ENCODE assay signal across 16 mouse cellular contexts in genomic region chr11:11853731-11854461, GRCm38 (mm10). TPM values are rescaled to one million over a fixed set of nuclear protein-coding genes. Genes with fewer than 3 reads are reported as not detected.
DNase-seq lines count a peak whose midpoint lies in the region; ATAC-seq and TF ChIP-seq lines count a peak whose summit lies in the region.
"Had no signal": no experiment of that assay in that cellular context is flagged by ENCODE, and none has a peak within 500 bp of the region (broad histone marks: within the 10 kb centered on the region; RNA-seq: fewer than 3 reads in every experiment).

No protein-coding gene starts in this region.

- no peaks in the 10 kb centered on the region for H3K9me3 ChIP-seq in kidney, embryonic 15.5 days (replicated peaks)
- peaks cover 4% of the 10 kb centered on the region; the same call in 1 of the 2 replicates for H3K9me3 ChIP-seq in embryonic facial prominence, embryonic 10.5 days
- no peaks in the 10 kb centered on the region for H3K9me3 ChIP-seq in limb, embryonic 14.5 days (ENCODE audit: control insufficient read depth, low read length)
- H3K9me3 ChIP-seq: midbrain, embryonic 13.5 days had no signal

- no peak for TF ChIP-seq CTCF in gastrocnemius, adult 2 months (IDR thresholded peaks at IDR 0.05)

- no peaks in the 10 kb centered on the region for H3K27me3 ChIP-seq in kidney, embryonic 15.5 days
- no peaks in the 10 kb centered on the region for H3K27me3 ChIP-seq in embryonic facial prominence, embryonic 10.5 days (replicated peaks; ENCODE audit: low read depth, poor library complexity, severe bottlenecking)
- H3K27me3 ChIP-seq in limb, embryonic 14.5 days (ENCODE audit: control insufficient read depth, insufficient read depth, low read length) = no peaks in the 10 kb centered on the region
- H3K27me3 ChIP-seq: midbrain, embryonic 13.5 days; Patski had no signal

- H3K9ac ChIP-seq in kidney, embryonic 15.5 days = no peak overlapping the region
- H3K9ac ChIP-seq in limb, embryonic 14.5 days (ENCODE audit: low read depth, low read length, severe bottlenecking) = no peak overlapping the region
- H3K9ac ChIP-seq: midbrain, embryonic 13.5 days had no signal

- H3K4me2 ChIP-seq in kidney, embryonic 15.5 days = no peak overlapping the region
- no peak overlapping the region for H3K4me2 ChIP-seq in limb, embryonic 14.5 days (replicated peaks; ENCODE audit: low read depth, low read length, severe bottlenecking)
- H3K4me2 ChIP-seq: midbrain, embryonic 13.5 days had no signal

- WGBS in kidney, embryonic 15.5 days = 30% methylated on average over 4 of the region's 4 CpGs
- 58% methylated on average over 4 of the region's 4 CpGs for WGBS in embryonic facial prominence, embryonic 10.5 days
- 36% methylated on average over 4 of the region's 4 CpGs for WGBS in limb, embryonic 14.5 days

- no peak for TF ChIP-seq POLR2A in limb, embryonic 14.5 days (IDR thresholded peaks at IDR 0.05; ENCODE audit: borderline replicate concordance, extremely low read depth, insufficient read depth, insufficient read length)

- H3K4me3 ChIP-seq in gastrocnemius, adult 2 months = no peak overlapping the region
- no peak overlapping the region for H3K4me3 ChIP-seq in kidney, embryonic 15.5 days (replicated peaks)
- H3K4me3 ChIP-seq in embryonic facial prominence, embryonic 10.5 days = no peak overlapping the region
- no peak overlapping the region for H3K4me3 ChIP-seq in limb, embryonic 14.5 days (replicated peaks; ENCODE audit: low read length)
- H3K4me3 ChIP-seq: left cerebral cortex, adult 2 months; midbrain, embryonic 13.5 days had no signal

- 0 out of 2 replicates have a peak, but pooled peaks have one; percentile 36 for ATAC-seq in kidney, embryonic 15.5 days (replicated peaks; ENCODE audit: low FRiP score)
- no peak for ATAC-seq in limb, embryonic 14.5 days (ENCODE audit: low FRiP score, low read depth)
- ATAC-seq: Patski had no signal

- H3K27ac ChIP-seq in gastrocnemius, adult 2 months = peak overlapping the region; percentile 91
- H3K27ac ChIP-seq in kidney, embryonic 15.5 days = peak overlapping the region; percentile 83
- H3K27ac ChIP-seq in embryonic facial prominence, embryonic 10.5 days (replicated peaks) = peak overlapping the region; percentile 87
- peak overlapping the region; percentile 59 for H3K27ac ChIP-seq in limb, embryonic 14.5 days (replicated peaks; ENCODE audit: low read depth, low read length)
- H3K27ac ChIP-seq: left cerebral cortex, adult 2 months; midbrain, embryonic 13.5 days had no signal

- no peak for DNase-seq in gastrocnemius, adult 2 months
- no peak for DNase-seq in gastrocnemius, postnatal 25 days
- DNase-seq in kidney, postnatal 4 days = no peak
- no peak for DNase-seq in embryonic facial prominence, embryonic 10.5 days (ENCODE audit: low spot score)
- no peak for DNase-seq in limb, embryonic 14.5 days (ENCODE audit: low spot score)
- no peak for DNase-seq in adrenal gland, adult 8-10 months
- DNase-seq in urinary bladder, postnatal 10 days (ENCODE audit: low spot score) = no peak
- DNase-seq: adrenal gland, postnatal 36 days; cerebellum, adult 18-20 months; kidney, postnatal 14 days; lung, adult 2 months; thymus, adult 18-20 months had no signal

- H3K4me1 ChIP-seq in kidney, embryonic 15.5 days = peaks cover 34% of the 10 kb centered on the region
- peaks cover 55% of the 10 kb centered on the region for H3K4me1 ChIP-seq in embryonic facial prominence, embryonic 10.5 days
- H3K4me1 ChIP-seq in limb, embryonic 14.5 days (ENCODE audit: control insufficient read depth, insufficient read depth, low read length) = peaks cover 43% of the 10 kb centered on the region

- H3K36me3 ChIP-seq in kidney, embryonic 15.5 days = no peaks in the 10 kb centered on the region
- peaks cover 7% of the 10 kb centered on the region; the same call in 1 of the 2 replicates for H3K36me3 ChIP-seq in embryonic facial prominence, embryonic 10.5 days (replicated peaks)
- no peaks in the 10 kb centered on the region for H3K36me3 ChIP-seq in limb, embryonic 14.5 days (ENCODE audit: control insufficient read depth, insufficient read depth, low read length)
- H3K36me3 ChIP-seq: midbrain, embryonic 13.5 days had no signal

- intact Hi-C loops in gastrocnemius, adult 2 months (cut with DNase I) = no loop called here

RNA-seq across cellular contexts. Expression of gene Ddc, which starts 44.0 kb away (rescaled TPM):
- total RNA-seq in gastrocnemius, adult 2 months (2021) = under 1 TPM; 0.61 to 0.81 TPM
- total RNA-seq in gastrocnemius, postnatal 25 days (2021) = 1 to 10 TPM in 1 of 2 experiments, under 1 TPM in 1; 0.94 to 2.5 TPM
- 14.3 and 15.4 TPM in 2 replicates for polyA plus RNA-seq in kidney, embryonic 15.5 days (2015; fragmentation: Nextera tagmentation; extraction: Ambion mirVana)
- polyA plus RNA-seq in embryonic facial prominence, embryonic 10.5 days (2016; fragmentation: Nextera tagmentation; extraction: Ambion mirVana) = 6.9 and 8.8 TPM in 2 replicates
- 10.9 and 12.6 TPM in 2 replicates for polyA plus RNA-seq in limb, embryonic 14.5 days (2012; rRNA removed)
- 16.5 and 20.7 TPM in 2 replicates for polyA plus RNA-seq in limb, embryonic 14.5 days (2014; fragmentation: Nextera tagmentation; extraction: Ambion mirVana)
- total RNA-seq in adrenal gland, adult 8-10 months (2022) = 100 to 1,000 TPM in 2 of 4 experiments, 10 to 100 TPM in 2; 75.6 to 147 (median 95.4) TPM

RNA-seq across cellular contexts. Expression of gene Fignl1, which starts 45.1 kb away (rescaled TPM):
- total RNA-seq in gastrocnemius, adult 2 months (2021) = under 1 TPM in 1 of 2 experiments, not detected in 1; 0.22 TPM
- under 1 TPM; 0.51 to 0.54 TPM for total RNA-seq in gastrocnemius, postnatal 25 days (2021)
- polyA plus RNA-seq in kidney, embryonic 15.5 days (2015; fragmentation: Nextera tagmentation; extraction: Ambion mirVana) = 66.0 and 70.0 TPM in 2 replicates
- polyA plus RNA-seq in embryonic facial prominence, embryonic 10.5 days (2016; fragmentation: Nextera tagmentation; extraction: Ambion mirVana) = 105 and 112 TPM in 2 replicates
- 20.0 and 21.2 TPM in 2 replicates for polyA plus RNA-seq in limb, embryonic 14.5 days (2012; rRNA removed)
- polyA plus RNA-seq in limb, embryonic 14.5 days (2014; fragmentation: Nextera tagmentation; extraction: Ambion mirVana) = 43.2 and 46.5 TPM in 2 replicates
- 1 to 10 TPM; 1.3 to 2.8 (median 2.1) TPM for total RNA-seq in adrenal gland, adult 8-10 months (2022)

Comparison
In these comparisons a context has a peak if more than half of its experiments do, and no peak if none do; other contexts are left out.
1. RNA of gene Ddc, which starts 44.0 kb away (total RNA-seq): 75.6 to 147 TPM in adrenal gland, adult 8-10 months; 0.94 to 2.5 TPM in gastrocnemius, postnatal 25 days and 0.61 to 0.81 TPM in gastrocnemius, adult 2 months; every median in the first group is over 10 times any median in the second.
2. Peak in every context shown above with its lines, with median percentiles within 50 percentile points of each other: H3K27ac ChIP-seq.